Mouse (Mus musculus): ENCODE results near the gene Aldh3b2. TPM values are rescaled to one million over a fixed set of nuclear protein-coding genes. Genes with fewer than 3 reads are reported as not detected.

The Aldh3b2 gene
- polyA plus RNA-seq, 1 experiment from 2014 or later: 0.44 TPM

GRCm38 (mm10) chr19:3997231-3997630 is 25.1 kb downstream of the Aldh3b2 start:
- no peaks in the 10 kb centered on the region for H3K9me3 ChIP-seq (ENCODE audit: control insufficient read depth, low read length)
- whole genome bisulfite sequencing: 62% methylated on average over 8 of the region's 8 CpGs
- no peak for DNase-seq (ENCODE audit: low spot score, missing footprints)
- H3K4me3 ChIP-seq (ENCODE audit: low read depth, low read length): no peak overlapping the region
- ATAC-seq (ENCODE audit: low FRiP score): no peak
- peaks cover 13% of the 10 kb centered on the region for H3K4me1 ChIP-seq (ENCODE audit: control insufficient read depth, insufficient read depth, low read length)
- no peak overlapping the region for H3K27ac ChIP-seq (ENCODE audit: low read depth, low read length)
- H3K4me2 ChIP-seq: no peak overlapping the region
- no peaks in the 10 kb centered on the region for H3K36me3 ChIP-seq (ENCODE audit: control insufficient read depth, insufficient read depth, low read length)
- H3K27me3 ChIP-seq (ENCODE audit: control insufficient read depth, insufficient read depth, low read length): peaks cover 3% of the 10 kb centered on the region; the same call in 1 of the 2 replicates
- H3K9ac ChIP-seq (ENCODE audit: low read length): no peak overlapping the region

DNA sequence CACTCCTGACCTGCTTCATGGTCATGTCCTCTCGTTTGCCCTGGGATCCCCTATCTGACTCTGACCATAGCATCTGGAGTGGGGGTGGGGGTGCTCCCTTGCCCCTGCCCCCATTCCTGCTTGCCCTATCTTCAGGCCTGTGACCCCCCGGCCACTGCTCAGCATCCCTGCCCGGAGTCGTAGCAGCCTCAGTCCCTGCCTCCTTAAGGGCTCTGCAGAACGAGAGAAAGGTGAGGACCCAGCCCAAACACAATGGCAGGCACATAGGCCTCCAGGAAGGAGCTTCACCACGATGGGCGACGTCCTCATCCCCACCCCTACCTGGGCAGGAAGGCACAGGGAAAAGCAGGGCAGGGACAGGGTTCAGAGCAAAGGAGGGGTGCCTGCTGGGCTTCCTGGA is 26.2 kb downstream of the Aldh3b2 start:
- H3K4me3 ChIP-seq (ENCODE audit: low read depth, low read length): no peak overlapping the region
- H3K27ac ChIP-seq (ENCODE audit: low read depth, low read length): no peak overlapping the region
- 77% methylated on average over 8 of the region's 8 CpGs for WGBS
- peaks cover 3% of the 10 kb centered on the region; the same call in 1 of the 2 replicates for H3K27me3 ChIP-seq (ENCODE audit: control insufficient read depth, insufficient read depth, low read length)
- no peak for ATAC-seq (ENCODE audit: low FRiP score)
- H3K9me3 ChIP-seq (ENCODE audit: control insufficient read depth, low read length): no peaks in the 10 kb centered on the region
- no peak overlapping the region for H3K9ac ChIP-seq (ENCODE audit: low read length)
- no peak overlapping the region for H3K4me2 ChIP-seq
- H3K4me1 ChIP-seq (ENCODE audit: control insufficient read depth, insufficient read depth, low read length): peaks cover 13% of the 10 kb centered on the region
- H3K36me3 ChIP-seq (ENCODE audit: control insufficient read depth, insufficient read depth, low read length): no peaks in the 10 kb centered on the region
- no peak for DNase-seq (ENCODE audit: low spot score, missing footprints)

DNA sequence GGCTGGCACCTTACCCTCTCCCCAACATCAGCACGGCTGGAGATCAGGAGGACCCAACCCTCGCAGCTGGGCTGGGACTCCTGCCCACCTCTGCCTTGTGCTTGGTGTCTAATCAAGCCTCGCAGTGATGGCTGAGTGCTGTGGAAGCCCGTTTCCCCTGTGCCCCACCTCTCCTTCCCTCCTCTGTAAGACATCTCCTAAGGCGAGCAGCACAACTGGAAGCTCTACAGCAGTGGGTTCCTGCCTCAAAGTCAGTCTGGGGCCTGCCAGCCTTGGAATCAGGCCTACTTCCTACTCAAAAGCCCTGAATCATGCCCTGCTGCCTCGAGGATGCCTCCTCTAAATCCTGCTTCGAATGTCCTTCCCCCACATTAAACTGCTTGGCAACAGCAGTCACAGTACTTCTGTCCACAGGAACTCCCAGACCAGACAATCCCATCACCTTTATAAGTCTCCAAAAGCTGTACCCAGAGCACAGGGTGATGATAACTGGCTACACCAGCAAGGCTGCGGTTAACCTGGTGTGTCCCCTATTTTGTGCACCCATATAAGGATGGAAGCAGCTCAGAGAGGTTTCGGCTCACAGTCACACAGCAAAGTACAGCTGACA is 27.1 kb downstream of the Aldh3b2 start:
- peaks cover 13% of the 10 kb centered on the region for H3K4me1 ChIP-seq (ENCODE audit: control insufficient read depth, insufficient read depth, low read length)
- WGBS: 88% methylated on average over 9 of the region's 9 CpGs
- ATAC-seq (ENCODE audit: low FRiP score): no peak
- peaks cover 3% of the 10 kb centered on the region; the same call in 1 of the 2 replicates for H3K27me3 ChIP-seq (ENCODE audit: control insufficient read depth, insufficient read depth, low read length)
- H3K27ac ChIP-seq (ENCODE audit: low read depth, low read length): no peak overlapping the region
- no peaks in the 10 kb centered on the region for H3K36me3 ChIP-seq (ENCODE audit: control insufficient read depth, insufficient read depth, low read length)
- H3K9me3 ChIP-seq (ENCODE audit: control insufficient read depth, low read length): no peaks in the 10 kb centered on the region
- H3K4me2 ChIP-seq: peak overlapping the region; percentile 93
- peak overlapping the region; percentile 26; the same call in 1 of the 2 replicates for H3K9ac ChIP-seq (ENCODE audit: low read length)
- DNase-seq (ENCODE audit: low spot score, missing footprints): no peak
- peak overlapping the region; percentile 50; the same call in 1 of the 2 replicates for H3K4me3 ChIP-seq (ENCODE audit: low read depth, low read length)

GRCm38 (mm10) chr19:4000119-4000900 is 28.2 kb downstream of the Aldh3b2 start, which contains the start of the genes Nudt8 and Gm49405:
Gene Nudt8, plus strand, starts transcription at chr19:4000580.
Gene Gm49405, plus strand, starts transcription at chr19:4000626.
- under 1% methylated on average over 64 of the region's 64 CpGs for WGBS
- peak; percentile 99 for DNase-seq (ENCODE audit: low spot score, missing footprints)
- H3K4me3 ChIP-seq (ENCODE audit: low read depth, low read length): peak within 1 kb of the TSS; percentile 50
- H3K36me3 ChIP-seq (ENCODE audit: control insufficient read depth, insufficient read depth, low read length): no peaks in the 10 kb centered on the region
- ATAC-seq (ENCODE audit: low FRiP score): peak; percentile 94
- peaks cover 3% of the 10 kb centered on the region; the same call in 1 of the 2 replicates for H3K27me3 ChIP-seq (ENCODE audit: control insufficient read depth, insufficient read depth, low read length)
- peaks cover 13% of the 10 kb centered on the region for H3K4me1 ChIP-seq (ENCODE audit: control insufficient read depth, insufficient read depth, low read length)
- H3K4me2 ChIP-seq: peak within 1 kb of the TSS; percentile 93
- peak within 1 kb of the TSS; percentile 91 for H3K9ac ChIP-seq (ENCODE audit: low read length)
- H3K9me3 ChIP-seq (ENCODE audit: control insufficient read depth, low read length): no peaks in the 10 kb centered on the region
- peak within 1 kb of the TSS; percentile 86 for H3K27ac ChIP-seq (ENCODE audit: low read depth, low read length)

DNA sequence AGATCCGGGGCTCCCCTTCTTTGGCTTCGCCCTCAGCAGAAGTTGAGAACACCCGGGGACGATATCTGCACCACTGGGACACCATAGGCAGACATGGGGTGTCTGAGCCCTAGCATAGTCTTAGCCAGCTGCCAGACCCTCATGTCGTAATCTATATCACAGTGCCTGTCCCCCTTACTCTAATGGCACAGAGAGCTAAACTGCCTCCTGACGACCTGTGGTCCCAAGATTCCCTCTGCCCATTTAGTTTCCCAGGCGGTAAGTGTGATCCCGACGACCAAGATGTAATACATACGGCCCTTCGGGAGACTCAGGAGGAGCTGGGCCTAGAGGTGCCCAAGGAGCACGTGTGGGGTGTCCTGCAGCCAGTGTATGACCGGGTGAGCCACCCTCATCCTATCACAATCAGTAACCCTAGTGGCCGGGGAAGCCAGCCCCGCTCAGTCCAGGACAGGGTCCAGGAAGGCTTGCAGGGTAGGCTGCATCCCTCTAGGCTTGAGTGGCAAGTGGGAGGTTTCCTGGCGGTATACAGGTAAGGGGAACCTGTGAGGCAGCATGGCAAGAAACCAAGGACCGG is 28.9 kb downstream of the Aldh3b2 start:
- peak overlapping the region; percentile 50 for H3K4me3 ChIP-seq (ENCODE audit: low read depth, low read length)
- DNase-seq (ENCODE audit: low spot score, missing footprints) (peak; percentile 94), ATAC-seq (ENCODE audit: low FRiP score) (peak; percentile 26; the same call in 1 of the 2 replicates)
- H3K4me2 ChIP-seq: peak overlapping the region; percentile 93
- H3K36me3 ChIP-seq (ENCODE audit: control insufficient read depth, insufficient read depth, low read length): peaks cover under 1% of the 10 kb centered on the region; the same call in 1 of the 2 replicates
- peak overlapping the region; percentile 86 for H3K27ac ChIP-seq (ENCODE audit: low read depth, low read length)
- no peaks in the 10 kb centered on the region for H3K9me3 ChIP-seq (ENCODE audit: control insufficient read depth, low read length)
- H3K9ac ChIP-seq (ENCODE audit: low read length): peak overlapping the region; percentile 91
- H3K27me3 ChIP-seq (ENCODE audit: control insufficient read depth, insufficient read depth, low read length): peaks cover 3% of the 10 kb centered on the region; the same call in 1 of the 2 replicates
- 19% methylated on average over 17 of the region's 17 CpGs for WGBS
- H3K4me1 ChIP-seq (ENCODE audit: control insufficient read depth, insufficient read depth, low read length): peaks cover 13% of the 10 kb centered on the region

DNA sequence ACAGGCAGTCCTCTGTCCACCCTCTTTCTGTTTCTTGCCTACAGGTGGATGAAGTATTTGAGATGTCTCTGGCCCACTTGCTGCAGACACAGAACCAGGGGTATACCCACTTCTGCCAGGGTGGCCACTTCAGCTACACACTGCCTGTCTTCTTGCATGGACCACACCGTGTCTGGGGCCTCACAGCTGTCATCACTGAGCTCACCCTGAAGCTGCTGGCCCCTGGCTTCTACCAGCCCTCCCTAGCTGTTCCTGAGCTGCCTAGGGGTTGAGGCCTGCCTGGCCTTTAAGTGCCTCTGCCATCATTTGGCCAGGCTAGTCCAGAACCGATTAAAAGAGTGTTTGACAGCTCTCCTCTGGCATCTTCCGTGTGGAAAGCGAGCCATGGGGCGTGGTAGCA is 29.6 kb downstream of the Aldh3b2 start:
- H3K4me3 ChIP-seq (ENCODE audit: low read depth, low read length): no peak overlapping the region
- WGBS: 89% methylated on average over 5 of the region's 5 CpGs
- ATAC-seq (ENCODE audit: low FRiP score) (no peak), DNase-seq (ENCODE audit: low spot score, missing footprints) (no peak)
- H3K27ac ChIP-seq (ENCODE audit: low read depth, low read length): no peak overlapping the region
- peaks cover 13% of the 10 kb centered on the region for H3K4me1 ChIP-seq (ENCODE audit: control insufficient read depth, insufficient read depth, low read length)
- peaks cover 3% of the 10 kb centered on the region; the same call in 1 of the 2 replicates for H3K27me3 ChIP-seq (ENCODE audit: control insufficient read depth, insufficient read depth, low read length)
- peak overlapping the region; percentile 93; the same call in 1 of the 2 replicates for H3K4me2 ChIP-seq
- peaks cover 4% of the 10 kb centered on the region; the same call in 1 of the 2 replicates for H3K36me3 ChIP-seq (ENCODE audit: control insufficient read depth, insufficient read depth, low read length)
- no peaks in the 10 kb centered on the region for H3K9me3 ChIP-seq (ENCODE audit: control insufficient read depth, low read length)
- H3K9ac ChIP-seq (ENCODE audit: low read length): no peak overlapping the region; the same call in 1 of the 2 replicates

GRCm38 (mm10) chr19:4003112-4003511 is 31.0 kb downstream of the Aldh3b2 start, which contains the start of gene Doc2g:
Gene Doc2g, plus strand, starts transcription at chr19:4003313.
- Histone ChIP-seq H3K4me2 (no peak within 1 kb of the TSS), H3K9ac (ENCODE audit: low read length) (no peak within 1 kb of the TSS), H3K4me3 (ENCODE audit: low read depth, low read length) (no peak within 1 kb of the TSS), H3K9me3 (ENCODE audit: control insufficient read depth, low read length) (no peaks in the 10 kb centered on the region), H3K27ac (ENCODE audit: low read depth, low read length) (no peak within 1 kb of the TSS), H3K36me3 (ENCODE audit: control insufficient read depth, insufficient read depth, low read length) (peaks cover 9% of the 10 kb centered on the region; the same call in 1 of the 2 replicates), H3K4me1 (ENCODE audit: control insufficient read depth, insufficient read depth, low read length) (peaks cover 13% of the 10 kb centered on the region), H3K27me3 (ENCODE audit: control insufficient read depth, insufficient read depth, low read length) (peaks cover 3% of the 10 kb centered on the region; the same call in 1 of the 2 replicates)
- ATAC-seq (ENCODE audit: low FRiP score) (no peak), DNase-seq (ENCODE audit: low spot score, missing footprints) (no peak)
- WGBS: 87% methylated on average over 1 of the region's 1 CpGs

DNA sequence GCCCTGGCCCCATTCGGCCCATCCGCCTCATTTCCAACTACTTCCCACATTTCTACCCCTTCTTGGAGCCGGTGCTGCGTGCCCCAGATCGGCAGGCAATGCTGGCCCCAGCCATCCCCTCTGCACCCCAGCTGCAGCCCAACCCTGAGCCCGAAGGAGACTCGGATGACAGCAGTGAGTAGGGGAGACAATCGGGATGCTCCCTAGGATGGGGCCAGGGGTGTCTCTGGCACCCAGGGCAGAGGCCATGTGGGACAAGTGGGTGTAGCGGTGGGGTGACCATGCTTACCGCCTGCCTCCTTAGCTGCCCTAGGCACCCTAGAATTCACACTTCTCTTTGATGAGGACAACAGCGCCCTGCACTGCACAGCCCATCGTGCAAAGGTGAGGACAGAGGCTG is 31.5 kb downstream of the Aldh3b2 start:
- H3K9me3 ChIP-seq (ENCODE audit: control insufficient read depth, low read length): no peaks in the 10 kb centered on the region
- peaks cover 10% of the 10 kb centered on the region for H3K36me3 ChIP-seq (ENCODE audit: control insufficient read depth, insufficient read depth, low read length)
- H3K27me3 ChIP-seq (ENCODE audit: control insufficient read depth, insufficient read depth, low read length): peaks cover 3% of the 10 kb centered on the region; the same call in 1 of the 2 replicates
- H3K27ac ChIP-seq (ENCODE audit: low read depth, low read length): no peak overlapping the region
- no peak for DNase-seq (ENCODE audit: low spot score, missing footprints)
- H3K9ac ChIP-seq (ENCODE audit: low read length): no peak overlapping the region
- 80% methylated on average over 12 of the region's 12 CpGs for WGBS
- H3K4me2 ChIP-seq: no peak overlapping the region
- no peak overlapping the region for H3K4me3 ChIP-seq (ENCODE audit: low read depth, low read length)
- peaks cover 13% of the 10 kb centered on the region for H3K4me1 ChIP-seq (ENCODE audit: control insufficient read depth, insufficient read depth, low read length)
- ATAC-seq (ENCODE audit: low FRiP score): no peak

All from midbrain, embryonic 11.5 days (tissue).